Mouse (Mus musculus) urinary bladder, postnatal 10 days (tissue): ENCODE measurements around the gene Gm17019.
"Not testable (repeated sequence)": the region's sequence is repeated elsewhere in the genome, so short reads cannot be mapped to it uniquely, and the experiment has no call there.

Experiments used
- DNase-seq: peaks from one replicate; pipeline ENCODE4 v3.0.0; 2022; ENCODE audit warnings: low spot score

Gene Gm17019

GRCm38 (mm10) chr5:14996670-14997249, 36.0 kb downstream of the Gm17019 start:
- DNase-seq: not testable (repeated sequence)

DNA sequence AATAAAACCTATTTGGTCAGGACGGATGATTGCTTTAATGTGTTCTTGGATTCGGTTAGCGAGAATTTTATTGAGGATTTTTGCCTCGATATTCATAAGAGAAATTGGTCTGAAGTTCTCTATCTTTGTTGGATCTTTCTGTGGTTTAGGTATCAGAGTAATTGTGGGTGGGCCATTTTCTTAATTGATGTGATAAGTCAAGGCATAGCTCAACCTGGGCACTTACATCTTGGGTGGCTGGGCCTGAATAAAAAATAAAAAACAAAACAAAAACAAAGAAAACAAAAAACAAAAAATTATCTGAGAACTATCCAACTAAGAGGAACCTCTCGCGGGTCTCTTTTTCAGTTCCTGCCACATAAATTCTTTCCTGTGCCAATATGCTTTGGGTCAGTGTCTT, 38.7 kb downstream of the Gm17019 start:
- not testable (repeated sequence) for DNase-seq

DNA sequence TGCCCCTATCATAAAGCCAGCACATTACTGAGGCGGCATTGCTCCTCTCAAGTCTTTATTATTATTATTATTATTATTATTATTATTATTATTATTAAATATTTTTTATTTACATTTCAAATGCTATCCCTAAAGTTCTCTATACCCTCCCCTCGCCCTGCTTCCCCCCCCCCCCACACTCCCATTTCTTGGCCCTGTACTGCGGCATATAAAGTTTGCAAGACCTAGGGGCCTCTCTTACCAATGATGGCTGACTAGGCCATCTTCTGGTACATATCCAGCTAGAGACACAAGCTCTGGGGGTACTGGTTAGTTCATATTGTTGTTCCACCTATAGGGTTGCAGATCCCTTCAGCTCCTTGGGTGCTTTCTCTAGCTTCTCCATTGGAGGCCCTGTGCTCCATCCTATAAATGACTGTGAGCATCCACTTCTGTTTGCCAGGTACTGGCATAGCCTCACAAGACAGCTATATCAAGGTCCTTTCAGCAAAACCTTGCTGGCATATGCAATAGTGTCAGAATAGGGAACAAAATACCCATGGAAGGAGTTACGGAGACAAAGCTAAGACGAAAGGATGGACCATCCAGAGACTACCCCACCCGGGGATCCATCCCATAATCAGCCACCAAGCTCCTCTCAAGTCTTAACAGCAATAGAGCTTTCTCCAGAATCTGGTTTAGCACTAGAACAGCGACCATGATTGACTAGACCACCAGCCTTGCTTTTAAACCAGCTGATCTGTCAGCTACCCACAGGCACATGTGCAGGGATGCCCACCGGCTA, 42.2 kb downstream of the Gm17019 start:
- DNase-seq: not testable (repeated sequence)

DNA sequence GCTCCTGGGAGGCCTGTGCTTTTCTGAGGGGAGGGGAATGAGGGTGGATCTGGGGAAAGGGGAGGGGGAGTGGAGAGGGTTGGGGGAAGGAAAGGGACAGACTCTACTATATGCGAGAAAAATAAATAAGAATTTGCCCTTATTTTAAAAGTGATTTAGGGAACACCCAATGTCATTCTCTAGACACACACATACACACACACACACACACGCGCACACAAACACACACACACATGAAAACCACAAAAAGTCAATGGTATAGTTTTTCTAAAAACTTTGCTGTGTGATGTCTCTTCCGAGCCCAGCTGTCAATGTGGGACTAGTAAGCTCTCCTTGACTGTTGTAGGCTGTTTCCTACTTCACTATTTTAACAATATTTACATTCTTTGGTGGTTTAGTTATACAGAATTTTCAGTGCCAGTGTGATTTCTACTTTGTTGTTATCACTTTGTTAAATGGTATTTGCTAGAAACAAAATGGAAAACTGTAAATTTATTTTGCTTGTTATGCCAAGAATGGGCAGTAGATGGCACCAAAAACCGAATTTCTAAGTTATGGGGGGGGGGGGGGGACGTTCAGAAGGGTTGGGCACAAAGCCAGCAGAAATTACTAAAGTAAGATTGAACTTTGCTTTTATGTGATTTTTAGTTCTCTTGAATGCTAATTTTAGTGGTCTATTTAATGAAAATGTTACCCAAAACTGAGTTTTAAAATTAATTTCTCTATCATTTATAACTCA, 46.0 kb downstream of the Gm17019 start:
- not testable (repeated sequence) for DNase-seq
